Mouse (Mus musculus) olfactory bulb, adult 2 months (tissue): ENCODE data around the gene Gse1. TPM values are rescaled to one million over a fixed set of nuclear protein-coding genes. Genes with fewer than 3 reads are reported as not detected.

Source experiments
- H3K27ac ChIP-seq: fragments of 200-500 bp; 2 replicates; pipeline ENCODE4 v1.5.1; 2012; ENCODE audit warnings: low read depth, low read length; ENCODE audit not compliant: insufficient read depth
- H3K4me1 ChIP-seq: fragments of 200-500 bp; 2 replicates; pipeline ENCODE4 v1.6.1; 2012; ENCODE audit warnings: low read length; ENCODE audit not compliant: control insufficient read depth, insufficient read depth
- H3K4me3 ChIP-seq: fragments of 200-500 bp; 2 replicates; pipeline ENCODE4 v1.5.1; 2012; ENCODE audit warnings: mild to moderate bottlenecking, low read depth, low read length, moderate library complexity; ENCODE audit not compliant: insufficient read depth
- CTCF ChIP-seq: fragments of 200-500 bp; IDR thresholded peaks from 2 replicates; pipeline ENCODE4 v1.5.1; 2012; ENCODE audit warnings: low read depth, mild to moderate bottlenecking, low read length, moderate library complexity; ENCODE audit not compliant: insufficient read depth
- POLR2A ChIP-seq: fragments of 200-500 bp; IDR thresholded peaks from 2 replicates; pipeline ENCODE4 v1.6.1; 2012; ENCODE audit warnings: mild to moderate bottlenecking, low read depth, low read length, moderate library complexity; ENCODE audit not compliant: insufficient read depth
- WGBS: fragments of 180-500 bp; shearing (Covaris S2); methylation state at CpG from one replicate; pipeline ENCODE4 v1.1.7; 2018; 5-methylcytosine and 5-hydroxymethylcytosine counted together
- polyA plus RNA-seq: library from polyadenylated mRNA; stranded (reverse); fragments of >200 nt; gene quantifications from 2 replicates; pipeline ENCODE4 v1.2.4, GENCODE M21; 2012; ENCODE audit warnings: low replicate concordance; ENCODE audit not compliant: missing spikeins, insufficient read depth, insufficient read length

The Gse1 gene
- polyA plus RNA-seq, 1 experiment = 42.5 TPM

DNA sequence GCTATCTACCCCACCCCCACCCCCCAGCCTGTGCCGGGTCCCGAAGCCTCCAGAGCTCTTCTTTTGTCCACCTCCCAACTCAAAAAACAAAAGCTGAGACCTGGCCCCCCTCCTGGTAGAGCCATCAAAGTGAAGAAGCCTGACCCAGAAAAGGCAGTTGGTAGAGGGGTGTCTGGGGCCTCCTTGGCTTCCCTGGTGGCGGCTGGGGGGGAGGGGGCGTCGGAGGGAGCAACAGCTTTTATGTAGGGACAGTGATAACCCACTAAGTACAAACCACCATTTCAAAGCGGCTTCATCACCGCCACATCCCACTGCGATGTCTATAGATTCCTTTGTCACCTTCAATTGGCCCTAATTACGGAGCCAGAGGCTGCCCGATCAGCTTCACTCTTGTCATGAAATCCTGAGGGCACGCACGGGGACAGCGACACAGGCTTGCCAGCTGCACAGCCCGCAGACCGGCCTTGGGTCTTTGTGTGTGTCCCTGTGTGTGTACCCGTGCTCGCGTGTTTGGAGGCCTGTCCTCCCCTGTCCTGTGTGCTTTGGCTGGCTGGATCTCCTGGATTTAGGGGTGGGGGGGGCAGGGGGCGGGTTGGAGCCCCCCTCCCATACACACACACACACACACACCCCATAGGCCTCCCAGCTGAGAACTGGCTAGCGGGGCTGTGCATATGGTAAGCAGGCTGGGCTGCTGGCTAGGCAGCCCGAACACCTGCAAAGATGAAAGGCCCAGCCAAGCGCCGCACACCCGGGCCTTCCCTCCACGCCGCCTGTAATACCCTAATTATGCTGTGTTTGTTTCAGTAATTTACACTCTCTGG lies 285.6 kb downstream of the Gse1 start:
- WGBS = 29% methylated on average over 26 of the region's 26 CpGs
- Histone ChIP-seq H3K4me3 (no peak overlapping the region), H3K27ac (no peak overlapping the region), H3K4me1 (peaks cover 77% of the 10 kb centered on the region)
- no peak for TF ChIP-seq POLR2A
- TF ChIP-seq CTCF = no peak

DNA sequence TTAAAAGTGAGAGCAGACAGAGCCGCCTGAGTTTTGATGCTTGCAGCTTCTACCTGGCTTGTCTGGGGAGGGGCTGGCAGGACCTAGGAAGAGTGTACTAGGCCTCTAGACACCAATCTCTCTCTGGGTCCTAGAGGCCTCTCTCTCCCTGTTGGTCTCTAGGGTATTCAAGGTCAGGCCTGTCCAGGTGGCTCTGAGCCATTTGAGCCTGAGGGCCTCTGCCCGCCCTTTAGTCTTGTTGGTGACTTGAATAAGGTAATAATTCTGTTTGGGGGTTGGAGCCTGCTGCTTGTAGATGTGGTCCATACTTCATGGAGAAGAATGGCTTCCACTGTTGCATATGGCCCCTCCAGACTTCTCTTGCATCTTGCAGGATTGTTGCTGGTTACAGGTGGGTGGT lies 287.0 kb downstream of the Gse1 start:
- TF ChIP-seq CTCF = no peak
- TF ChIP-seq POLR2A = no peak
- 100% methylated on average over 2 of the region's 2 CpGs for WGBS
- H3K27ac ChIP-seq = no peak overlapping the region
- peaks cover 75% of the 10 kb centered on the region for H3K4me1 ChIP-seq
- H3K4me3 ChIP-seq = no peak overlapping the region

DNA sequence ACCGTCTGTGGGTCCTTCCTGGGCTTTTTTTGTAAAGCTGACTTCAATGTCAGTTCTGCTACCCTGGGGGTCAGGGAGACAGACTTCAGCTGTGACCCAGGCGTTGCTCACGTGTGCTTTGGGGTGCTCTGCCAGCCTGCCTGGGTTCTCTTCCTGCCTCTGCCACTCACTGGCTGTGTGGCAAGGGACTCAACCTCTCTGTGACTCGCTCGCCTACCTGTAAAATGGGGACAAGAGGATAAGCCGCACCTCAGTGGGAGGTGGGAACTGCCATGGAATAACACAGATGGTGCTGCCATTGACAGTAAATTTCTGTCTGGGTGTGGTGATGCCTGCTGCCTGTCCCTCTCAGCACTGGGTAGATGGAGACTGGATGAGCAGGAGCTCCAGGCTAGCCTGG lies 287.4 kb downstream of the Gse1 start:
- H3K4me3 ChIP-seq = no peak overlapping the region
- no peak overlapping the region for H3K27ac ChIP-seq
- TF ChIP-seq POLR2A = no peak
- H3K4me1 ChIP-seq = peaks cover 77% of the 10 kb centered on the region
- WGBS = 90% methylated on average over 6 of the region's 6 CpGs

DNA sequence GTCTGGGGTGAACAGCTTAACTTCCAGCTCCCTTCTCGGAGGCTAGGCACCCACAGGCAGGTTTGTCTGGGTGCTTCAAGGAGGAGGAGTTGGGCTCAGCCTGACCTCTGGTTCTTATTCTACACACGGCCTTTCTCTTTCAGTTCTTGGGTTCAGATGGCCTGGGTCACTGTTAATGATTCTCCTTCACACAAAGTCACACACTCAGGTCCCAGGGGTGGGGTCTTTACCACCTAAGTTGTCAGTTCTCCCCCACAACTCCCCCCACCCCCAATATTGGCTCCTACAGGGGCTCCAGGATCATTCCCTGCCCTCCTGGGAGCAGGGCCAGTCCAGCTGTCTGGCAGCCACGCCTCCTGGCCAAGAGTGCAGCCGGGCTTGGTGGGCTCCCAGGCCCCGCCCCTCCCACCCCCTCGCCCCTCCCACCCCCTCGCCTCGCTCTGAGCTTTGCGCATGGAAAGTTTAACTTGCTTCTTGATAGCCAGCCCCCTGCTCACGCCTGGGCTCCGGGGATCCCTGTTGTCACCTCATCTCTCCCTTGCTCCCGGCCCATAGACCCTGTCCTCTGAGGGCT lies 288.0 kb downstream of the Gse1 start:
- 39% methylated on average over 12 of the region's 12 CpGs for WGBS
- H3K27ac ChIP-seq = no peak overlapping the region

DNA sequence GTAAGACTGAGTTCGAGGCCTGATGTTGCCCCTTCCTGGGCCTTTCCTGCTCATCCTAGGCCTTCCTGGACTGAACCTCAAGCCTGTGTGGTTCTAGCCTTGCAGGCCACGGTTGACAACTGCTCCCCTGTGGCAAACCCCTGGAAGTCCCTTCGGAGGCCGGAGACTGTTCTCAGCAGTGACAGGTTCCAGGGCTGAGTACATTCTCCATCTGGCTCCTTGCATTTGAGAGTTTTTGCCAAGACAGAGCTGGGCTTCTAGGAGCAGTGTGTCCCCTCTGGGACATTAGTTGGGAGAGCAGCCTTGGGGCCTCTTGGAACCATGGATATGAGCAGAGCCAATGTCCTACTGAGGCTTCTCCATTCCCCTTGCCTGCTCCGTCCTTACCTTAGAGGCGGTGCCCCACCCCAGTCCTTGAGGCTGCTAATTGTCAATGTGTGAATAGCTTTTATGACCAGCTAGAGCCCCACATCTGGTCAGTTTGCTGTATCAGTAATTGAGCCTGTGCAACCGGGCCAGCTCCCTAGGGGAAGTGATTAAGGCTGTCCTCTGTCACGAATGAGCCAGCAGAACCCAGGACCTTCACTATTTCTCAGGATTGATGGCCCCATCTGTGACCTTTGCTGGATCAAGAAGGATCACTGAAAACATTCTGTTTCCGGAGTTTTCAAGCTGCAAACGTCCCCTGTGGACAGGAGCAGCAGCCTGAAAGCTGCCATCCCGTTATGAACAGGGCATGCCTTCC lies 289.6 kb downstream of the Gse1 start:
- Histone ChIP-seq H3K27ac (no peak overlapping the region), H3K4me1 (peaks cover 69% of the 10 kb centered on the region), H3K4me3 (no peak overlapping the region)
- 67% methylated on average over 11 of the region's 11 CpGs for WGBS
- TF ChIP-seq POLR2A (no peak), CTCF (no peak)

More for the DNA sequence above, 288.0 kb downstream of the Gse1 start:
- TF ChIP-seq CTCF = no peak
- no peak for TF ChIP-seq POLR2A
- Histone ChIP-seq H3K4me3 (no peak overlapping the region), H3K4me1 (peaks cover 75% of the 10 kb centered on the region)

DNA sequence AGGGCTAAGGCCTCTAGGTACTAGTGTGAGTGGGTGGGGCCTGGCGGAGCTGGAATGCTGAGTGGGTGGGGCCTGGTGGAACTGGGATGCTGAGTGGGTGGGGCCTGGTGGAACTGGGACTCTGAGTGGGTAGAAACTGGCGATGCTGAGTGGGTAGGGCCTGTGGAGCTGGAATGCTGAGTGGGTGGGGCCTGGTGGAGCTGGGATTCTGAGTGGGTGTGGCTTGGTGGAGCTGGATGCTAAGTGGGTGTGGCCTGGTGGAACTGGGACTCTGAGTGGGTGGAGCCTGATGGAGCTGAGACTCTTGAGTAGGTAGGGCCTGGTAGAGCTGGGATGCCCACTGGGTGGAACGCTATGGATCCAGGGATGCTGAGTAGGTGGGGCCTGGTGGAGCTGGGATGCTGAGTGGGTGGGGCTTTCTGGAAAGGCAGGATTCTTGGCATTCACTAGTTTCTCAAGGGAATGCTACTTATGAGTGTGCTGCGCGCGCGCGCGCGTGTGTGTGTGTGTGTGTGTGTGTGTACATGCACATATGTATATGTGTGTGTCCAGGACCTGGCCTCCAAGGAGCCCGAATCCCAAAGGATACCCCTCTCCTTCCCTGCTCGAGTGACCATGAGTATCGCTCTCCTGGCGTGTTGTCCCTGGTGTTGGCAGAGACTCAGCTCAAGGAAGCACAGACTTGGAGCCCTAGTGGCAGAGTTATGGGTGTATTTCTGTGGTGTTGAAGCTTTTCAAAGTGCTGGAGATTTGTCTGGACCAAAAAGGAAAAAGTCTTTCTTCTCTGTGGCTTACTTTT lies 290.7 kb downstream of the Gse1 start:
- TF ChIP-seq POLR2A (no peak), CTCF (no peak)
- 63% methylated on average over 14 of the region's 14 CpGs for WGBS

DNA sequence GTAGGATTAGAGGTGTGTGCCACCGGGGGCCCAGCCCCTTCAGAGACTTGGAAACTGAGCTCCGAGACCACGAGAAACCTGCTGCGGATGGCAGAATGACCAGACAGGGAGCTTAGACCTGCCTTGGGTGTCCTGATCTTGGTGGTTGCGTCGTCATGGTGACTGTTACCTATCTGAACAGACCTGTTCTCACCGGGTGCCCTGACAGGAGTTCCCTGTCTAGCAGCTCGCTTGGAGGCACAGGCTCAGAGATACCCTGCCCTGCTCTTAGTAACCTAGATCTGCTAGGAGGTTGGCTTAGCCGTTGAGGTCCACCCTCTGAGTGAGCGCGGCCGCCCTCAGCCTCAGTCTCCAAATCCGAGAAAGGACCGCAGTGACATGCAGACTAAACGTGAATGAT lies 292.0 kb downstream of the Gse1 start:
- Histone ChIP-seq H3K4me1 (peaks cover 71% of the 10 kb centered on the region), H3K4me3 (no peak overlapping the region), H3K27ac (no peak overlapping the region)
- WGBS = 72% methylated on average over 15 of the region's 15 CpGs
- TF ChIP-seq CTCF (no peak), POLR2A (no peak)

More for the DNA sequence above, 290.7 kb downstream of the Gse1 start:
- Histone ChIP-seq H3K4me3 (no peak overlapping the region), H3K4me1 (peaks cover 67% of the 10 kb centered on the region), H3K27ac (no peak overlapping the region)

DNA sequence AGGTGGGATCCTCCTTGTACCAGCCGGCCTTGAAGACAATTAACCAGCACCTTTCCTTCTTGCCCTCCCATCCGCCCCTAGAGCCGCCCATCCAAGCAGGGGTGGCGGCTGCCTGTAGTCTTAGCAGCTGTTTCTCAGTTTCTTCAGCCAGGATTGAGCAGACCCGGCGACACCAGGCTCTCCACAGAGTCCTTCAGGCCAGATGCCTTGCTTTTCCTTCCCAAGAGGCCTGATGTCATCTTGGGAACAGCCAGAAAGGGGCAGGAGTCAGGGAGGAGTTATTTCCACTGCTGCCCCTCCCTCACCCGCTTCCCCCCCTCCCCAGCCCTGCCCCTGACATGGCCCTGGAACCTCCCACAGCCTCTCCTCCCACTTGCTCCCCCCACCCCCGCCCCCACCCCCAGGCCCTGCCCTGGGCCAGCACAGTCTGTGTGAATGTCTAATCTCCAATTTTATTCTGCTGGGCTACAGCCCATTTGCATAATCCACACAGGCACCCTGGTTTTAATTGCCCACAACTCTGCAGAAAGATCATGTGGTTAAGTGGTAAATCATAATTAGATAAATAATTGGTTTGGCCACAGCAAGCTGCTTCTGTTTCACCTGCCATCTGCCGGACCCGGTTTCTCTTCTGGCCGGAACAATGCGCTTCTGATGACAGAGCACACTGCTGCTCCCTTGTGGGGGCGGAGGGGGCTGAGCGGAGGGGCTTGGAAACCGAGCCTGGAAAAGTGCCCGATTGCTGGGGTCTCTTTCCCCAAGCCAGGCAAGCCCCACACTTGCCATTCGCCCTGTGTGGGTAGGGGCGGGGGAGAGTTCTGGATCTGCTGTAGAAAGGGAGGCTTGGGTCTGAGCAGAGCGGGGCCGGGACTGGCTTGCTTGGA lies 292.7 kb downstream of the Gse1 start:
- no peak overlapping the region for H3K27ac ChIP-seq
- H3K4me3 ChIP-seq = no peak overlapping the region
- WGBS = 26% methylated on average over 20 of the region's 20 CpGs
- 0 out of 2 replicates have a peak, but pooled peaks have one; percentile 8 for TF ChIP-seq CTCF
- TF ChIP-seq POLR2A = no peak
- H3K4me1 ChIP-seq = peaks cover 78% of the 10 kb centered on the region
